Mouse (Mus musculus): ENCODE results near the gene Nfkbie. TPM values are rescaled to one million over a fixed set of nuclear protein-coding genes. Genes with fewer than 3 reads are reported as not detected.
A peak's percentile ranks its signal among the peaks of the same experiment; 100 is the strongest.

Nfkbie gene
- 1 to 10 TPM; 1.6 to 2.0 TPM for total RNA-seq (2021)

GRCm38 (mm10) chr17:45555452-45556106, at the start of gene Nfkbie:
Gene Nfkbie, plus strand, starts transcription at chr17:45555703.
- intact Hi-C loops (cut with DNase I): loop anchor here (2.0 kb wide), 1 partner anchor 69 kb away; no protein-coding TSS in a partner anchor
- DNase-seq (ENCODE audit: low spot score in 2 of 2): peak; percentile 83 to 93

GRCm38 (mm10) chr17:45505941-45506465, 49.5 kb upstream of the Nfkbie start:
- DNase-seq (ENCODE audit: low spot score in 2 of 2): no peak
- intact Hi-C loops (cut with DNase I): no loop called here

DNA sequence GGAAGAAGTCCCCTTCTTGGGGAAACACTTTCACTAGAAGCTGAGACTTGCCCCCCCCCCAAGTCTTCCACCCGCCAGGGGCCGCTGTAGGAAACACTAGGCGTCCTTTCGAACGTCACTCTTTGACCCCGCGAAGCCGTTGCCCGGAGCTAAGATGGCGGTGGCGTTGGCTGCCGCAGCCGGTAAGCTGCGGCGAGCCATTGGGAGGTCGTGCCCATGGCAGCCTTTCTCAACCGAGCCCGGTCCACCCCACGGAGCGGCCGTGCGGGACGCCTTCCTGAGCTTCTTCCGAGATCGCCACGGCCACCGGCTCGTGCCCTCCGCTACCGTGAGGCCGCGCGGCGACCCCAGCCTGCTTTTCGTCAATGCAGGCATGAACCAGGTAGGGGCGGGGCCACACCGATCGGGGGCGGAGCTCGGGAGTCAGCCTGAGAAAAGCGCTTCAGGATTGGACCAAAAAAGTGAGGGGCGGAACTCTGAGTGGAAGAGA, 48.8 kb upstream of the Nfkbie start, which contains the start of gene Aars2:
Gene Aars2, plus strand, starts transcription at position 142 of the 490 bp plus-strand sequence.
- intact Hi-C loops (cut with DNase I): no loop called here

GRCm38 (mm10) chr17:45510871-45511270, 44.6 kb upstream of the Nfkbie start:
- intact Hi-C loops (cut with DNase I): no loop called here
- DNase-seq (ENCODE audit: low spot score in 2 of 2): no peak

More for the DNA sequence above, 48.8 kb upstream of the Nfkbie start, which contains the start of gene Aars2:
- peak; percentile 92 to 95 for DNase-seq (ENCODE audit: low spot score in 2 of 2)

GRCm38 (mm10) chr17:45511757-45512156, 43.7 kb upstream of the Nfkbie start:
- intact Hi-C loops (cut with DNase I): no loop called here
- DNase-seq (ENCODE audit: low spot score in 2 of 2): peak in 1 of 2 experiments; percentile 38

DNA sequence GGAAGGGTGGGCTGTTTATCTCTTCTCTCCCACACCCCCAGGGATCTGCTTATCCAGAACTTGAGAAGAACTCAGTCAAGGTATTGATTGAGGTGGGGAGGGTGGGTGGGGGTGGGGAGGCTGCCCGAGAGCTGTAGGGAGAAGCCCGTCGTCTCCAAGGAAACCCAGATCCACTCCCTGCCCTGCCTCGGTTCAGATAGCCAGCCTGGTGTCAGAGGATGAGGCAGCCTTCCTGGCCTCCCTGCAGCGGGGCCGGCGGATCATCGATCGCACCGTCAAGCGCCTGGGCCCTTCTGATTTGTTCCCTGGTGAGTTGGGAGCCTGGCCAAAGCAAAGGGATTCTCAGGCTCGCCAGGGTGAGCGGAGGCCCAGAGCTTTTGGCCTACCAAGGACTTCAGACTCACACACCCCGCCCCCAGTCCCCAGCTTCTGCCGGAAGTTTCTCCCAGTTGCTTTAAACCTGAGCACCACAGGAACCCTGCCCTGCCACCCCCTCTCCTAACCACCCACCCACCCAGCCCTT, 40.2 kb upstream of the Nfkbie start:
- DNase-seq (ENCODE audit: low spot score in 2 of 2): no peak
- intact Hi-C loops (cut with DNase I): no loop called here

DNA sequence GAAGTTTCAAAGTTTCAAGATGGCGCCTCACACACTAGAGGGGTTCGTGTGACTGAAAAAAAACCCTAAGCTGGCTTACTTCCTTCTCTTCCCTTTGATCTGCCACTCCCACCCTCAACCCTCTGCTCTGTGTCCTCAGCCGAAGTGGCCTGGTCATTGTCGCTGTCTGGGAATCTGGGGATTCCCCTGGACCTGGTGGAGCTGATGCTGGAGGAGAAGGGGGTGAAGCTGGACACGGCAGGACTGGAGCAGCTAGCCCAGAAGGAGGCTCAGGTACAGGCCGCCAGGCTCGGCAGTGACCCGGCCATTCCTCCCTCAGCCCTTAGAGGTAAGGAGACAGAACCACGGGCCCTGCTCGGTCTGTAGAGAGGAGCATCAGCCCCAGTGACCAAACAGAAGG, 39.7 kb upstream of the Nfkbie start:
- intact Hi-C loops (cut with DNase I): loop anchor here (1.0 kb wide), 1 partner anchor 36 kb away; no protein-coding TSS in a partner anchor

GRCm38 (mm10) chr17:45516488-45516887, 39.0 kb upstream of the Nfkbie start:
- peak; percentile 82 to 86 for DNase-seq (ENCODE audit: low spot score in 2 of 2)
- intact Hi-C loops (cut with DNase I): loop anchor here (1.0 kb wide), 1 partner anchor 36 kb away; no protein-coding TSS in a partner anchor

More for the DNA sequence above, 39.7 kb upstream of the Nfkbie start:
- no peak for DNase-seq (ENCODE audit: low spot score in 2 of 2)

GRCm38 (mm10) chr17:45517135-45517534, 38.4 kb upstream of the Nfkbie start:
- intact Hi-C loops (cut with DNase I): no loop called here
- no peak for DNase-seq (ENCODE audit: low spot score in 2 of 2)

DNA sequence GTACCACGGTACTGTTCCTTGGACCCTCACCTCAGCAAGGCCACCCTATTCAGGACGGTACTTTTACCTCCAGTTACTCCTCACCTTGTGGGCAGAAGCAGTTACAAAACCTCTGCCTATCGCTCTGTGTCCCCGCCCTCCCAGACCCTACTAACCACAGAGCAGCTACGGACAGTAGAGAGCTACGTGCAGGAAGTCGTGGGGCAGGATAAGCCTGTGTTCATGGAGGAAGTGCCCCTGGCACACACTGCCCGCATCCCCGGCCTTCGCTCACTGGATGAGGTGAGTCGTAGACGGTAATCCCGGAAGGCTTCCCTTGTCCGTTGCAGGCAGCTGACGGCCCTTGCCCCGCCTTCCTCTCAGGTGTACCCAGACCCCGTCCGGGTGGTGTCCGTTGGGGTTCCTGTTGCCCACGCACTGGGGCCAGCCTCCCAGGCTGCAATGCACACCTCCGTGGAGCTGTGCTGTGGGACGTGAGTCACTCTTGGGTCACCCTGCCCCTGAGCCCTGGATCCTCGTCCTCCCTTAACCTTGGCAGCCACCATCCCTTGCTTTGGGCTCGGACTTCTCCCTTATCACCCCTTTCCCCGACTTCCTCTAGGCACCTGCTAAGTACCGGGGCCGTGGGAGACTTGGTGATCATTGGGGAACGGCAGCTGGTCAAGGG, 37.8 kb upstream of the Nfkbie start:
- intact Hi-C loops (cut with DNase I): no loop called here
- DNase-seq (ENCODE audit: low spot score in 2 of 2): no peak

- no peak for DNase-seq (ENCODE audit: low spot score in 2 of 2)
- intact Hi-C loops (cut with DNase I): no loop called here
Observed at GRCm38 (mm10) chr17:45518766-45519475, 36.6 kb upstream of the Nfkbie start.

DNA sequence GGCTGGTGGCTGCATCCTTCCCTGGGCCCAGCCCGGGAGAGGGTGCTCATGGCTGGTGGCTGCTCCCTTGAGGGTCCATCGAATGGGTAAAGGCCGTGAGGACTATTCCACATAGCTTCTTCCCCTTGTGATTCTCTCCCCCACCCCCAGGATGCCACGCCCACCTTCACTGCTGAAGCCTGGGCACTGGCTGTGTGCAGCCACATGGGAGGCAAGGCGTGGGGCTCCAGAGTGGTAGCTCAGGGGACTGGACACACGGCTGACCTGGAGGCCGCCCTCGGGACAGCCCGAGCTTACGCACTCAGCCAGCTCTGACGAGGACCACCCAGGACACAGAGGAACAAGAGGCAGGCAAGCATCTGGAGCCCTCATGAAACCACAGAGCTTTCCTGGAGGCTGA, 35.4 kb upstream of the Nfkbie start:
- intact Hi-C loops (cut with DNase I): no loop called here
- no peak for DNase-seq (ENCODE audit: low spot score in 2 of 2)

GRCm38 (mm10) chr17:45523263-45523662, 32.2 kb upstream of the Nfkbie start, which contains the start of gene Tcte1:
Gene Tcte1, plus strand, starts transcription at chr17:45523434.
- intact Hi-C loops (cut with DNase I): no loop called here
- DNase-seq (ENCODE audit: low spot score in 2 of 2): no peak

DNA sequence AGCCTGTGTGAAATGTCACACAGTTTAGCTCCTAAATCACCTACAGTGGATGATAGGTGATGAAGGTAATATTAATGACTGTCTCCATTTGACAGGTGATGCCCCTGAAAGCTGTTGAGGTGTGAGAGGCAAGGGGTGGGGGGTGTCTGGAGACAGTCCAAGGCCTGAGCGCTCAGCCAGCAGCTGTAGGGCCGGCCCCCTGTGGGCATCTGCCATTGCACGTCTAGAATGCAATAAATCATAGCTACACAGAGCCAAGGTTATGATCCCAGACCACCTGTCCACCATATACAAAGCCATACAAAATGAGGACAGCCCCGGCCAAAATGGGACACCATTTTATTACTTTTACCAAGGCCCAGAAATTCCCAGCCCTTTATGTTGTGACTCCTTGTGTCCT, 30.5 kb upstream of the Nfkbie start:
- intact Hi-C loops (cut with DNase I): no loop called here
- no peak for DNase-seq (ENCODE audit: low spot score in 2 of 2)

DNA sequence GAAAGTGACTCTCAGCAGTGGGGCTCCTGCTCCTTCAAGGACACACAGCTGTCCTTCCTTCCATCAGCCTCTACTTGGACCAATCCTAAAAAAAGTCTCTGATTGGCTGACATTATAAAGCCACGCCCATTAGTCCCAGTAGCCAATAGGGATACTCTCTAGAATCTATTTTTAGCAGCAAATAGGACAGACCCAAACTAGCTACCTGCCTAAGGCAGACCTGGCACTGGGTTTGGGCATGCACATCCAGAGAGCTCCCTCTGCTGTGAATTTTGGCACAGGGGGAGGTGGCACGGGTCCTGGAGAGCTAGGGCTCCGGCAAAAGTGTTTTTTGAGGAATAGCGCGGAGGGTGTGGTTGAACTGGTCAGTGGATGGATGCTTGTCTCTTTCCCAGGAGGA, 28.9 kb upstream of the Nfkbie start:
- DNase-seq (ENCODE audit: low spot score in 2 of 2): peak in 1 of 2 experiments; percentile 43
- intact Hi-C loops (cut with DNase I): no loop called here

DNA sequence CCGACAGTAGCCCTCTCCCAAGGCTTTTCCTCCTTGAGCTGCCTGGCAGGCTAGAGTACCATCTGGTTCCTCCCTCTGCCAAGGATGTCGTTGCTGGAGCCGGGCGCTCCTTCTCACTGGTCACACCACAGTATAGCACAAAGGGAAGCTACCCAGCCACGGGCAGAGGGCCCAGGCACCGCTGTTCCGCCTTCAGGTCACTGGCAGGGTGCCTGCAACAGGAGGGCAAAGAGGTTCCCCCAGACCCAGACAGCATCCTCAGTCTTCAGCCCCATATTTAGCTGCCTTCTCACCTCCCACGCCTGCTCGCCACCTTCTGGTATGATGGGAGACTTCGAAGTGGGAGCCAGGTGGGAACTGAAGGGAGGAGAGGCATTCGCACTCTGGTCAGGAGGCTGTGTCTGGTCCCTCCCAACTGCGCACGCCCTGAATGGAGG, 25.1 kb upstream of the Nfkbie start:
- DNase-seq (ENCODE audit: low spot score in 2 of 2): peak; percentile 76 to 92
- intact Hi-C loops (cut with DNase I): loop anchor here (2.0 kb wide), 1 partner anchor 18 kb away; the partner anchor contains the start of gene Tmem151b

GRCm38 (mm10) chr17:45532896-45533295, 22.6 kb upstream of the Nfkbie start:
- intact Hi-C loops (cut with DNase I): no loop called here
- no peak for DNase-seq (ENCODE audit: low spot score in 2 of 2)

DNA sequence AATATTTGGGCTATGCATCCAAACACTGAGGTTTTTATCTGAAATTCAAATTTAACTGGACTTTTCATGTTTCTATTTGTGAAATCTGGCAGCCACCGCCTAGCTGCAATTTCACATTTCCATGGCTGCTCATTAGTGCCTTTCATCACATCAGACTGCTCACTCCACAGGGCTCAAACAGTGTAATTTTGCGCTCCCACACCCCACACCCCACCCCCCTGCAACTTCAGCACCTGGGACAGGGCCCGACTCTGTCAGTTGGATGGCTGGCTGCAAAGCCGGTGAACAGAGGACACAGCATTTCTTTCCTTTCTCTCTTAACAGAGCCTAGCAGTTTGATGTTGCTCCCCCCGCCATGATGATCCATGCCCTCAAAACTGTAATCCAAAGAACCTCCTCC, 19.2 kb upstream of the Nfkbie start:
- peak in 1 of 2 experiments; percentile 56 for DNase-seq (ENCODE audit: low spot score in 2 of 2)
- intact Hi-C loops (cut with DNase I): no loop called here

DNA sequence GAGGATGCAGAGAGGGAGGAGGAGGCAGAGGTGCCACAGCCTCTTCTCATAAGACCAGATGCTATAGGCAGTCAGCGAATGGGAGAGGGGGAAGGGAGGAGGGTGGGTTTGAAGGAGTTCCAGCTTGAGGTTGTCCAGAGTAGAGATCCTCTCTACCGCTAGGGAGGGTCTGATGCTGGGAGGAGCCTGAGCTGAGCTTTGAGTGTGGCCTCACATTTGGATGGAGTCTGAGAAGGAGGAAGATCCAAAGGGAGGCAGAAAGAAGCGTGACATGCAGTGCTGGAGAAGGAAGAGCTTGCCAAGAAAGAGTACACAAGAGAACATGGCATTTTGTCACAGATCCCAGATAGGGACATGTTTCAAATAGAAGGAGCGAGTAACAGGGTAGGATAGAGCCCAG, 17.1 kb upstream of the Nfkbie start:
- intact Hi-C loops (cut with DNase I): no loop called here
- peak in 1 of 2 experiments; percentile 72 for DNase-seq (ENCODE audit: low spot score in 2 of 2)

Measured in left cerebral cortex, postnatal 25 days (tissue).